Mouse (Mus musculus) olfactory bulb, adult 2 months (tissue): Measurements from ENCODE around the gene Kcnn3. TPM values are rescaled to one million over a fixed set of nuclear protein-coding genes. Genes with fewer than 3 reads are reported as not detected.

Experiments
- H3K27ac ChIP-seq: fragments of 200-500 bp; 2 replicates; pipeline ENCODE4 v1.5.1; 2012; ENCODE audit warnings: low read depth, low read length; ENCODE audit not compliant: insufficient read depth
- H3K4me1 ChIP-seq: fragments of 200-500 bp; 2 replicates; pipeline ENCODE4 v1.6.1; 2012; ENCODE audit warnings: low read length; ENCODE audit not compliant: control insufficient read depth, insufficient read depth
- H3K4me3 ChIP-seq: fragments of 200-500 bp; 2 replicates; pipeline ENCODE4 v1.5.1; 2012; ENCODE audit warnings: mild to moderate bottlenecking, low read depth, low read length, moderate library complexity; ENCODE audit not compliant: insufficient read depth
- CTCF ChIP-seq: fragments of 200-500 bp; IDR thresholded peaks from 2 replicates; pipeline ENCODE4 v1.5.1; 2012; ENCODE audit warnings: low read depth, mild to moderate bottlenecking, low read length, moderate library complexity; ENCODE audit not compliant: insufficient read depth
- POLR2A ChIP-seq: fragments of 200-500 bp; IDR thresholded peaks from 2 replicates; pipeline ENCODE4 v1.6.1; 2012; ENCODE audit warnings: mild to moderate bottlenecking, low read depth, low read length, moderate library complexity; ENCODE audit not compliant: insufficient read depth
- WGBS: fragments of 180-500 bp; shearing (Covaris S2); methylation state at CpG from one replicate; pipeline ENCODE4 v1.1.7; 2018; 5-methylcytosine and 5-hydroxymethylcytosine counted together
- polyA plus RNA-seq: library from polyadenylated mRNA; stranded (reverse); fragments of >200 nt; gene quantifications from 2 replicates; pipeline ENCODE4 v1.2.4, GENCODE M21; 2012; ENCODE audit warnings: low replicate concordance; ENCODE audit not compliant: missing spikeins, insufficient read depth, insufficient read length

The Kcnn3 gene
- polyA plus RNA-seq, 1 experiment = not detected

- WGBS = 95% methylated on average over 8 of the region's 8 CpGs
- Histone ChIP-seq H3K4me1 (peaks cover 12% of the 10 kb centered on the region; the same call in 1 of the 2 replicates), H3K27ac (no peak overlapping the region), H3K4me3 (no peak overlapping the region)
- TF ChIP-seq POLR2A = no peak
- no peak for TF ChIP-seq CTCF
Measured at GRCm38 (mm10) chr3:89553432-89553831, 33.5 kb downstream of the Kcnn3 start.

GRCm38 (mm10) chr3:89553946-89554345 lies 34.0 kb downstream of the Kcnn3 start:
- peaks cover 16% of the 10 kb centered on the region for H3K4me1 ChIP-seq
- no peak overlapping the region for H3K4me3 ChIP-seq
- TF ChIP-seq CTCF = no peak
- no peak for TF ChIP-seq POLR2A
- H3K27ac ChIP-seq = no peak overlapping the region
- WGBS = 84% methylated on average over 4 of the region's 4 CpGs

GRCm38 (mm10) chr3:89554587-89554986 lies 34.6 kb downstream of the Kcnn3 start:
- Histone ChIP-seq H3K4me1 (peaks cover 19% of the 10 kb centered on the region), H3K27ac (no peak overlapping the region), H3K4me3 (no peak overlapping the region)
- WGBS = 95% methylated on average over 2 of the region's 2 CpGs
- TF ChIP-seq POLR2A (no peak), CTCF (no peak)

DNA sequence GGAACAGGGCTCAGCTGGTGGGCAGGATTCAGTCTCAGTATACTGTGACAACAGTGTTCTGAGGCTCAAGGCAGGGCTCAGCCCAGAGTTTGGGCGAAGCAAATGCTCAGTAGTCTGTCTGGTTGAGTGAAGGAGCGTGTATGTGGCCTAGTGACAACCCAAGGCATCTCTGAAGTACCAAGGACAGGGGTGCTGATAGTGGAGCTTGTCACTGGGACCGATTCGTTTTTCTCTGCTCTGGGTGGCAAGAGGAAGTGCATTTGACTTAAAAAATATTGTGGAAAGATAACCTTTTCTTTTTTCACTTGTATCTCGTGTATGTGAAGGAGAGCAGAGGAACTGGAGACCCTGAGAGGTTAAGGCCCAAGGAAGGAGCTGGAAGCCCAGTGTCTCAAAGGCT lies 37.8 kb downstream of the Kcnn3 start:
- 85% methylated on average over 5 of the region's 5 CpGs for WGBS
- TF ChIP-seq POLR2A (no peak), CTCF (no peak)
- peaks cover 15% of the 10 kb centered on the region for H3K4me1 ChIP-seq
- H3K4me3 ChIP-seq = no peak overlapping the region
- no peak overlapping the region for H3K27ac ChIP-seq

DNA sequence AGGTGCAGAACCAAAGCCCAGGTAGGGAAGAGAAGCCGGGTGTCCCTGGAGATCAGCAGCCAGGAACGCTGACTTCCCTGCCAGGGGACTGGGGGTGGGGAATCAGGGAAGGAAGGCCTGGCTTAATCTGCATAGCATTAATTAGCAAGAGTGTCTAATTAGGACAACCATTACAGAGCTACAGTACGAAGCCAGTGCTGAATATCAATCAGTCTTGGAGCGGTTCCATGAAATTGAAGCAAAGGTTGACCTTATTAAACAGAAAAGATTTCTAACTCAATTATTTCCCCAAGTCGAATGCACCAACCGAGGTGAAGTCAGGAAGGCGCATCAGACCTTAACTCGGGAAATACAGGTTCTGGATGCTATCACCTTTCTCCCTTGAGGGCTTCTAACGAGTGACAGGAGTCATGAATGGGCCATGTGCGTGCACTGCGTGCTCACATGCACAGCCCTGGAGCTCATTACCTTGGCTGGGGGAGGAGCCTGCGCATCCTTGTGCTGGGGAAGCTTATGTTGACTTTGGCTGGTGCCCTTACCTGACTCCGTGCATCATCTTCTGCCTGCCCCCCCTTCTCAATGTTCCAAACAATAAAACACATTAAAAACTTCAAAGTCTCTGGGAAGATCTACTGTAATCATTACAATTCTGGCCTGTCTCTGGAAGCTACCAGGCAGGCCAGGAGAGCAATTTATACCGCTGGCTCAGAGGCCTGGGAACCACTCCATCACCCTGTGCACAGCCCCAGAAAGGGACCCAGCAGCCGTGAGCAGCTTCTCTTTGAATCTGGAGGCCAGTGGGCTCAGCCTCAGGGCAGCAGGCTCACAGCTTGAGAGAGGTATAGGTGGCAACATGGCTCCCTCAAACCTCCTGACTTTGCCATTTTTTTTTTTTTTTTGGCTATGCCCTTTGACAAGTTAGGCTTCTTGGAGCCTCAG lies 39.3 kb downstream of the Kcnn3 start:
- Histone ChIP-seq H3K4me3 (no peak overlapping the region), H3K4me1 (peaks cover 15% of the 10 kb centered on the region), H3K27ac (peak overlapping the region; percentile 16; the same call in 1 of the 2 replicates)
- no peak for TF ChIP-seq POLR2A
- no peak for TF ChIP-seq CTCF
- 62% methylated on average over 15 of the region's 15 CpGs for WGBS

GRCm38 (mm10) chr3:89561386-89561785 lies 41.4 kb downstream of the Kcnn3 start:
- Histone ChIP-seq H3K4me3 (no peak overlapping the region), H3K4me1 (peaks cover 15% of the 10 kb centered on the region), H3K27ac (no peak overlapping the region)
- WGBS = 93% methylated on average over 6 of the region's 6 CpGs
- no peak for TF ChIP-seq POLR2A
- TF ChIP-seq CTCF = no peak

DNA sequence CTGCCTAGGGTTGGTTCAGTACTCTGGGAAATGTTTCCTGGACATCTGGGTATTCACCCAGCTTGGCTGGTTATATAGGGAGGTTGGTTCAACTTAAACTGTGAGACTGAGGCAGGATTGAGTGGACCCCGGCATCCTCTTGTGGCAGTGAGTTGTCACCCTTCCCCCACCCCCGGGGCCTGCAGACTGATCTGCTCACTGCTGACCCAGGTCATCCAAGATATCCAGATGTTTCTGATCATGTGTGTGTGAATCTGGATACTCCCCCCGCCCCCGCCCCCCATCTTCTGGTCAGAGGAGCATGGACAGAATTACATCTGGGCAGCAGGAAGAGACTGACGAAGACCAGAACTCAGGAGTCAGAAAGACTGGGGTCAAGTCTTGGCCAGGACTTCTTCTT lies 45.4 kb downstream of the Kcnn3 start:
- no peak overlapping the region for H3K27ac ChIP-seq
- TF ChIP-seq POLR2A (no peak), CTCF (no peak)
- peaks cover 9% of the 10 kb centered on the region for H3K4me1 ChIP-seq
- over 99% methylated on average over 5 of the region's 5 CpGs for WGBS
- no peak overlapping the region for H3K4me3 ChIP-seq

- no peak overlapping the region for H3K27ac ChIP-seq
- TF ChIP-seq POLR2A (no peak), CTCF (no peak)
- peaks cover 6% of the 10 kb centered on the region for H3K4me1 ChIP-seq
- H3K4me3 ChIP-seq = no peak overlapping the region
- 92% methylated on average over 1 of the region's 1 CpGs for WGBS
Measured at GRCm38 (mm10) chr3:89569058-89569457, 49.1 kb downstream of the Kcnn3 start.

GRCm38 (mm10) chr3:89569707-89570324 lies 49.9 kb downstream of the Kcnn3 start:
- Histone ChIP-seq H3K4me3 (no peak overlapping the region), H3K27ac (no peak overlapping the region), H3K4me1 (peaks cover 6% of the 10 kb centered on the region)
- WGBS = 53% methylated on average over 7 of the region's 7 CpGs
- TF ChIP-seq CTCF (no peak), POLR2A (no peak)
